Mouse (Mus musculus) adrenal gland, postnatal 25 days (tissue): ENCODE measurements around the gene Gm10283. TPM values are rescaled to one million over a fixed set of nuclear protein-coding genes. Genes with fewer than 3 reads are reported as not detected.

Experiments
- total RNA-seq: library from RNA; stranded (reverse); gene quantifications from 2 replicates; pipeline ENCODE4 v1.2.3, GENCODE M21; 2021

The Gm10283 gene
- total RNA-seq, 1 experiment from 2014 or later, result not detected

Other genes with a start within 250 kb of the Gm10283 start
- 0.95 TPM in 1 of 2 replicates, not detected in the other for gene Aadat, start 2.7 kb upstream of the Gm10283 start, total RNA-seq
- 2.5 and 2.6 TPM in 2 replicates for gene Mfap3l, start 129.6 kb upstream of the Gm10283 start, total RNA-seq